Mouse (Mus musculus): ENCODE results near the gene Atf6b.

The Atf6b gene

GRCm38 (mm10) chr17:34700671-34701071 lies 53.7 kb downstream of the Atf6b start:
- no peak for DNase-seq
